Mouse (Mus musculus) heart, embryonic 11.5 days (tissue): ENCODE data around the gene Akr1b10. TPM values are rescaled to one million over a fixed set of nuclear protein-coding genes. Genes with fewer than 3 reads are reported as not detected.
"Not testable (repeated sequence)": the region's sequence is repeated elsewhere in the genome, so short reads cannot be mapped to it uniquely, and the experiment has no call there.

Source experiments
- ATAC-seq: fragments of 200-750 bp; cut with Nextera tagmentation; replicated peaks from 2 replicates; pipeline ENCODE4 v1.8.0; 2017; ENCODE audit warnings: moderate library complexity; ENCODE audit not compliant: insufficient number of reproducible peaks, low FRiP score, low TSS enrichment
- H3K27ac ChIP-seq: fragments of 300-500 bp; sonication (generic); 2 replicates; pipeline ENCODE4 v1.5.1; 2014; ENCODE audit warnings: mild to moderate bottlenecking, low read depth, low read length
- H3K27me3 ChIP-seq: fragments of 300-500 bp; sonication (generic); 2 replicates; pipeline ENCODE4 v1.6.1; 2014; ENCODE audit warnings: mild to moderate bottlenecking, low read length, mixed read lengths; ENCODE audit not compliant: control insufficient read depth, insufficient read depth
- H3K36me3 ChIP-seq: fragments of 300-500 bp; sonication (generic); 2 replicates; pipeline ENCODE4 v1.6.1; 2014; ENCODE audit warnings: mild to moderate bottlenecking, low read length, moderate library complexity, mixed read lengths; ENCODE audit not compliant: control insufficient read depth, insufficient read depth
- H3K4me1 ChIP-seq: fragments of 300-500 bp; sonication (generic); 2 replicates; pipeline ENCODE4 v1.6.1; 2014; ENCODE audit warnings: low read length; ENCODE audit not compliant: control insufficient read depth, insufficient read depth
- H3K4me2 ChIP-seq: fragments of 300-500 bp; sonication (generic); 2 replicates; pipeline ENCODE4 v1.6.1; 2014; ENCODE audit warnings: mild to moderate bottlenecking, moderate library complexity
- H3K4me3 ChIP-seq: fragments of 300-500 bp; sonication (generic); 2 replicates; pipeline ENCODE4 v1.5.1; 2014; ENCODE audit warnings: low read depth, low read length
- H3K9ac ChIP-seq: fragments of 300-500 bp; sonication (generic); 2 replicates; pipeline ENCODE4 v1.6.1; 2014; ENCODE audit warnings: mild to moderate bottlenecking, low read depth, low read length, moderate library complexity
- H3K9me3 ChIP-seq: fragments of 300-500 bp; sonication (generic); replicated peaks from 2 replicates; pipeline ENCODE4 v1.6.1; 2016; ENCODE audit warnings: low read length; ENCODE audit not compliant: control insufficient read depth
- WGBS: fragments of 180-500 bp; shearing (Covaris S2); extraction: QIAGEN DNeasy Blood & Tissue Kit; methylation state at CpG from one replicate; pipeline ENCODE4 v1.1.7; 2014; ENCODE audit not compliant: insufficient replicate concordance; 5-methylcytosine and 5-hydroxymethylcytosine counted together
- polyA plus RNA-seq: library from polyadenylated mRNA; unstranded; fragments of >200 nt; fragmentation: Nextera tagmentation; extraction: Ambion mirVana; gene quantifications from 2 replicates; pipeline ENCODE4 v1.2.1, GENCODE M21; 2014

The Akr1b10 gene
- polyA plus RNA-seq, 1 experiment from 2014 or later = 63.1 TPM

DNA sequence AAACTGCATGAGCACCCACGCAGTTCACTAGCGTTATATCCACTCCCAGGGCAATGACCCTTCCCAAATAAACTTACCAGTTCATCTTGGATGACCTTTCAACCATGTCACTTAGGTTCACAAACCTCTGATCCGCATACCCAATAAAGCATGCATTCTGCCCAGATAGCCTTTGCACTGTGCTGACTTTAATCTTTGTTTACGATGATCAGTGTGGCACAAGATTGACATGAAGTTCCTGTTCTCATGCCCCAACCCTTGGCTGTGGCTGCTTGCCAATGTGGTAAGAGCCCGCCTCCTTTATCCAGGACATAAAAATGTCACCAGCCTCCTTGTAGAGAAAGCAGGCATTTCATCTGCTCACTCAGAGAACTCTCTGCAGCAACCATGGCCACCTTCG lies 28.0 kb downstream of the Akr1b10 start, which contains the start of gene Akr1b7:
Akr1b7 (plus strand) TSS at position 312 of the 400 bp plus-strand sequence.
- Histone ChIP-seq H3K9ac (no peak within 1 kb of the TSS), H3K9me3 (no peaks in the 10 kb centered on the region), H3K4me2 (no peak within 1 kb of the TSS), H3K36me3 (no peaks in the 10 kb centered on the region), H3K4me3 (no peak within 1 kb of the TSS), H3K27me3 (no peaks in the 10 kb centered on the region), H3K27ac (no peak within 1 kb of the TSS), H3K4me1 (no peaks in the 10 kb centered on the region)
- no peak for ATAC-seq
- WGBS = 72% methylated on average over 6 of the region's 6 CpGs

DNA sequence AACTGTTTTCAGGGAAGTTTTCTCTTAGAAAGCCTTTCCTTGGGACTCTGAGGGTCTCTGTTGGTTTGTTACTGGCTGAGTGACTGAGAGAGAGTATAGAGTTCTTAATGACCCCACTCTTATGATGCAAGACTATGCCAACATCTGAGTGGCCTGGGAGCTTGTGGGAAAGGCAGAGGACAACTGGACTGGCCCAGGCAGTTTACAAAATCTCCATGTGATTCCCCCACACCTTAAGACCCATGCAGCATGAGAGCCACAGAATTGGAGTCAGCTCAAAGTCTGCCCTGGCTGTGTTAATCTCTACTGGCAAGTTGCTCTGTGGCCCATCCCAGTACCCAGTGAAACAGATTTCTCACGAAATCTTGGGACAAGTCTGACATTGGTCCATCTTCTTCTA lies 28.7 kb downstream of the Akr1b10 start:
- Histone ChIP-seq H3K4me1 (no peaks in the 10 kb centered on the region), H3K9me3 (no peaks in the 10 kb centered on the region), H3K27ac (no peak overlapping the region), H3K4me3 (no peak overlapping the region), H3K4me2 (no peak overlapping the region), H3K27me3 (no peaks in the 10 kb centered on the region), H3K9ac (no peak overlapping the region), H3K36me3 (no peaks in the 10 kb centered on the region)
- 50% methylated on average over 1 of the region's 1 CpGs for WGBS
- no peak for ATAC-seq

DNA sequence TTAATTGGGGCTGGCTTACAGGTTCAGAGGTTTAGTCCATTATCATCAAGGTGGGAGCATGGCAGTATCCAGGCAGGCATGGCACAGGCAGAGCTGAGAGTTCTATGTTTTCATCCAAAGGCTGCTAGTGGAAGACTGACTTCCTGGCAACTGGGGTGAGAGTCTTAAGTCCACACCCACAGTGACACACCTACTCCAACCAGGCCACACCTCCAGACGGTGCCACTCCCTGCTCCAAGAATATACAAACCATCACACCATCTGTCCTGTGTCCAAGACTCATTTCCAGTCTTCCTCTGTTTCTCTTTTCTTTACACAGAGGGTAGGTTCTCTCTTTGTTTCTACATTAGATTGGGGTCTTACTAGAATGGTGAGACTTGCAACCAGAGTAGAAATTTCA lies 29.4 kb downstream of the Akr1b10 start:
- WGBS = 38% methylated on average over 1 of the region's 1 CpGs

DNA sequence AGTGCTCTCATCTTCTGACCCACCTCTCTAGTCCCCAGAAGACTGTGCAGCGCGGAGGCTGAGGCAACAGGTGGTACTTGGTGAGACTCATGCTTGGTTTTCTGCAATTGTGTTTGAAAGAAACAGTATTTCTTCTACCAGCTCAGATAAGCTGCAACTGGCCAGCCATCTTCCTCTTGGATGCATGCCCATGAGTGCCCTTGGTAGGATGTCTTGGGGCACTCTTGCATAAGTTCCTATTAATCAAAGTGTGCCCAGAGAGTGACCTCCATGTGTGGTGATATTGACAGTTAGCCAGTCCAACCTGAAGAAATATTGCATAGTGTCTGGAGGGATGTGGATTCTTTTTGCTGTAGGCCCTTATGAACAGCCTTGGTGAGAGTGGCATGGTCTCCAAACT lies 32.5 kb downstream of the Akr1b10 start:
- Histone ChIP-seq H3K4me2 (no peak overlapping the region), H3K9ac (no peak overlapping the region), H3K27ac (no peak overlapping the region), H3K9me3 (no peaks in the 10 kb centered on the region), H3K4me3 (no peak overlapping the region), H3K36me3 (no peaks in the 10 kb centered on the region), H3K4me1 (no peaks in the 10 kb centered on the region), H3K27me3 (no peaks in the 10 kb centered on the region)
- WGBS = 95% methylated on average over 2 of the region's 2 CpGs
- ATAC-seq = no peak

More for the DNA sequence above, 29.4 kb downstream of the Akr1b10 start:
- ATAC-seq, H3K27ac ChIP-seq, H3K9ac ChIP-seq, H3K4me1 ChIP-seq, H3K27me3 ChIP-seq, H3K36me3 ChIP-seq, H3K9me3 ChIP-seq, H3K4me2 ChIP-seq, H3K4me3 ChIP-seq: not testable (repeated sequence)

DNA sequence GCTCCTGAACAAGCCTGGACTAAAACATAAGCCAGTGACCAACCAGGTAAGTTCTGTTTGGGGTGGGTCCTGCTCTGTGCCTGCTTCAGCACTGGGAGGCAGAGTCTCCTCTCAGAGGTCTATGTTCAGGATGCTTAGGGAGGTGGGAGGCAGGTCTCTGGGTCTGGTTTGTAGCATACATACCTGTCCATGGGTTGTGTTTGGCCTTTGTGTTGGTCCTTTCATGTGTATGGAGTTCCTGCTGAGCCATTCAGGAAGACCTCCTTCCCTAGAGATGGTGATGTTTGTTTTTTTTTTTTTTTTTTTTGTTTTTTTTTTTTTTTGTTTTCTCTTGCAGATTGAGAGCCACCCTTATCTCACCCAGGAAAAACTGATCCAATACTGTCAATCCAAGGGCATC lies 35.1 kb downstream of the Akr1b10 start:
- no peak for ATAC-seq
- H3K4me2 ChIP-seq = no peak overlapping the region
- H3K4me1 ChIP-seq = no peaks in the 10 kb centered on the region
- H3K9me3 ChIP-seq = no peaks in the 10 kb centered on the region
- H3K27me3 ChIP-seq = no peaks in the 10 kb centered on the region
- no peak overlapping the region for H3K9ac ChIP-seq
- no peak overlapping the region for H3K27ac ChIP-seq
- H3K36me3 ChIP-seq = no peaks in the 10 kb centered on the region
- H3K4me3 ChIP-seq = no peak overlapping the region

DNA sequence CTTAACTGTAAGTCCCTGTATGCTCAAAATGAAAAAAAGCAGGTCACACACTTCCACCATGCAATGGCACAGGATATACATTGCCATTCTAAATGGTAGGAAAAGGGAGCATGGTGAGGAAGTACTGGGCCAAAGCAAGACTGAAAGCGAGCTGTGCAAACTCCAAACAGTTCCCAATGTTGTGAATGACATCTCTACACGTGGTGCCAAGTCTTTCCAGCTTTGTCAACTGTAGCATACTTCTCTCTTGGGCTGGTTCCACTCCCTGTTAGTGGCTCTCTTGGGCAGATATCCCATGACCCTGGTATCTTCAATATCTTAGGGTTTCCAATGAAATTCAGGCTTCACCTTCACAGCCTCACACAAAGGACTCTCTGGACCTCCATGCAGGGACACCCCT lies 55.0 kb downstream of the Akr1b10 start:
- Histone ChIP-seq H3K9me3 (no peaks in the 10 kb centered on the region), H3K4me1 (no peaks in the 10 kb centered on the region), H3K4me2 (no peak overlapping the region), H3K9ac (no peak overlapping the region), H3K36me3 (no peaks in the 10 kb centered on the region), H3K4me3 (no peak overlapping the region), H3K27me3 (no peaks in the 10 kb centered on the region), H3K27ac (no peak overlapping the region)
- ATAC-seq = no peak
- 62% methylated on average over 2 of the region's 2 CpGs for WGBS

DNA sequence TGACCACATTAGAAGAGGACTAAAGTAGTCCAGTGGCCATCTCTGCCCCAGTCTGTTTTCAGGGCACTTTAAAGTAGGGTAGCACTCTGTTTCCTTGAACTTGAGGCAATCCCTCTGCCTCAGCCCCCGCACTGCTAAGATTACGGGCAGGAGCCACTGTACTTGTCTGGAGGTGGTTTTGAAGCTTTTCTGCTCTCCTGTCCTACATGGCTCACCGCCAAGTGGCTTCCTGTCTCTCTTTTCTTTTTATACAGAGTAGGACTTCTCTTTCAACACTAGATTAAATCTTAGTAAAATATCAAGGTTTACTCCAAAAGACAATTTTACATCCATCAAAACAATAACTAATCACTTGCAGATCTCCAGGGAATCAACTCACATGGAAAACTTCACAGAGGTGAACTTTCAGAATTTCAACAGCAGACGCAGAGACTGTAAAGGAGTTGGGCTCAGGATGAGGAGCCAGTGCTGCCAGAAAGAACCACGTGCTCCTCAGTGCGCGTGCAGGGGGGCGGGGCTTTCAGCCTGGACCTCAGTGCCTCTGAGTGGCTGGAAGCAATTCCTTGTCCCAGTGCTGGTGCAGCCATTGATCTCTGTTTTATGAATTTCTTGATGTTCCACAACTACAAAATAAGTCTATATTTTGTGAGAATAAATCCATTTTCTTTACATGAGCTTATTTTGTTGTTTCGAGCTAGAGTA lies 57.7 kb downstream of the Akr1b10 start:
- H3K27ac ChIP-seq = no peak overlapping the region
- H3K36me3 ChIP-seq = no peaks in the 10 kb centered on the region
- H3K4me2 ChIP-seq = no peak overlapping the region
- WGBS = 64% methylated on average over 9 of the region's 9 CpGs
- H3K4me1 ChIP-seq = no peaks in the 10 kb centered on the region
- H3K27me3 ChIP-seq = no peaks in the 10 kb centered on the region
- no peak overlapping the region for H3K4me3 ChIP-seq
- H3K9ac ChIP-seq = no peak overlapping the region
- no peaks in the 10 kb centered on the region for H3K9me3 ChIP-seq
- ATAC-seq = no peak

DNA sequence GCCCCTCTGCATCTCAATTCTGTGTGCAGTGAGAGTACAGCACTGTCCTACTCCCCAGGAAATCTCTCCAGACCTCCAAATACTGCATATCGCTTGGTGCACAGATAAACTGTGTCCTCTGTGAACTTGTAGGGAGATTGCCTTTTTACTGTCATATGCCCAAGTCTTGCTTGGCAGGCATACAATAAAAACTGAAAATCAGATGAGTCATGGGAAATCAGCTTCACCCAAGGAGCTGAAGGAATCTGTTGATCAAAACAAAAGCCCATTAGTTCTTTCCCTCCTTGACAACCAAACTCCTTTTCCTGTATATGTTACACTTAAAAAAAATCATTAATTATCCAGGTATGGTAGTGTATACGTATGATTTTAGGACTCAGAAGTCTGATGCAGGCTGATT lies 59.8 kb downstream of the Akr1b10 start:
- Histone ChIP-seq H3K4me1 (no peaks in the 10 kb centered on the region), H3K4me3 (no peak overlapping the region), H3K9ac (no peak overlapping the region), H3K9me3 (no peaks in the 10 kb centered on the region), H3K4me2 (no peak overlapping the region), H3K36me3 (no peaks in the 10 kb centered on the region), H3K27me3 (no peaks in the 10 kb centered on the region), H3K27ac (no peak overlapping the region)
- ATAC-seq = no peak
- WGBS = 64% methylated on average over 2 of the region's 2 CpGs
